Mouse (Mus musculus): Measurements from ENCODE around the gene Des.

The Des gene

DNA sequence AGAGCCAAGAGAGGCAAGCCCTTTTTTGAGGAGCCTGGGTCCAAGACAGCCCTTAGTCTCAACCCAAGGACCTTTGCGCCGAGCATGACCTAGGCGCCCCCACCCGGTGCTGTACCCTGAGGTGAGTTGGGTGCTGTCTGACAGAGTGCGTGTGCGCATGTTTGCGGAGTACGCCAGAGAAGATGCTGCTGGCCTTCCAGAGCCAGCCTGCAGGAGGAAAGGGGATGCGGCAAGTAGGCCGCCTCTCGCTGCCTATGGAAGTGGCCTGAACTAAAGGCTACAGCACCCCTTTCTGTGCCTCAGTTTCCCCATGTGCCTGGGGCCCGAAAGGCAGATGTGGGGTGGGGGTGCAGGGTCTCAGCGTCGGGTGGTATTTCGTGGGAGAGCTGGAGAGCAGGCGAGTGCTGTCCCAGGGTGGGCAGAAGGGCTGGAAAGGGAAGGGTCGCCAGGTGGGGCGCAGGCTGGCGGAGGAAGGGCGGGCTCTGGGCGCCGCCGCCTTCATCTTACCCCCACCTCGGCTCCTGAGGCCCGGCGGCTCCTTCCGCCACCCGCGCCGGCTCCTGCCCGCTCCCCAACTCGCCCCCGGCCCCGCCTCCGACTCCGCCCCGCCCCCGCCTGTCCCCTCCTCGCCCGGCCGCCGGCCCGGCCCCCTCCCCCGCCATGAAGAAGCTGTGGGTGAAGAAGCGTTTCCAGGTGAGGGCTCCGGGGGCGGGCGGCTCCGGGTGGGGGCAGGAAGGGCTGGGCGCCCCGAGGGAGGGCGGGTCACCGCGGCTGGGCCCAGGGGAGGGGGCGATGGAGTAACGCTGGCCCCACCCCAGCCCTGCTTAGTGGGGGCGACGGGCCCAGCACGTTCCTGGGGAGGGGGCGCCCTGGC lies 21.6 kb downstream of the Des start:
- in situ Hi-C loops (cut with MboI), result no loop called here

- in situ Hi-C loops (cut with MboI), result no loop called here
These were observed 22.4 kb downstream of the Des start for GRCm38 (mm10) chr1:75382356-75383071.

DNA sequence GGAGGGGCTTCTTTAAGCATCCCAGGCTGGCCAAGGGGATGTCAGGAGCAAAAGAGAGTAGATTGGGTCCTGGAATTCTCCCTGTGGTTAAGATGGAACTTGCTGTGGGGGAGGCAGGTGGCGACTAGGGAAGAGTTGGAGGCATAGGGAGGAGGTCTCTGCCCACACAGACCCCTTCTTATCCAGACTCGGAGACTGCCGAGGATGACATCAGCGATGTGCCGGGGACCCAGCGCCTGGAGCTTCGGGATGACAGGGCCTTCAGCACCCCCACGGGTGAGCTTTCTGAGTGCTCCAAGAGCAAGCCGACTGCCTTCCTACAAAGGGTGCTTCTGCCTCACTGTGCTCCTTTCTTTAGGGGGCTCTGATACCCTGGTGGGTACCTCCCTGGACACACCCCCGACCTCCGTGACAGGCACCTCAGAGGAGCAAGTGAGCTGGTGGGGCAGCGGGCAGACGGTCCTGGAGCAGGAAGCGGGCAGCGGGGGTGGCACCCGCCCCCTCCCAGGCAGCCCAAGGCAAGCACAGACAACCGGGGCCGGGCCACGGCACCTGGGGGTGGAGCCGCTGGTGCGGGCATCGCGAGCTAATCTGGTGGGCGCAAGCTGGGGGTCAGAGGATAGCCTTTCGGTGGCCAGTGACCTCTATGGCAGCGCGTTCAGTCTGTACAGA lies 24.5 kb downstream of the Des start:
- in situ Hi-C loops (cut with MboI), result no loop called here

DNA sequence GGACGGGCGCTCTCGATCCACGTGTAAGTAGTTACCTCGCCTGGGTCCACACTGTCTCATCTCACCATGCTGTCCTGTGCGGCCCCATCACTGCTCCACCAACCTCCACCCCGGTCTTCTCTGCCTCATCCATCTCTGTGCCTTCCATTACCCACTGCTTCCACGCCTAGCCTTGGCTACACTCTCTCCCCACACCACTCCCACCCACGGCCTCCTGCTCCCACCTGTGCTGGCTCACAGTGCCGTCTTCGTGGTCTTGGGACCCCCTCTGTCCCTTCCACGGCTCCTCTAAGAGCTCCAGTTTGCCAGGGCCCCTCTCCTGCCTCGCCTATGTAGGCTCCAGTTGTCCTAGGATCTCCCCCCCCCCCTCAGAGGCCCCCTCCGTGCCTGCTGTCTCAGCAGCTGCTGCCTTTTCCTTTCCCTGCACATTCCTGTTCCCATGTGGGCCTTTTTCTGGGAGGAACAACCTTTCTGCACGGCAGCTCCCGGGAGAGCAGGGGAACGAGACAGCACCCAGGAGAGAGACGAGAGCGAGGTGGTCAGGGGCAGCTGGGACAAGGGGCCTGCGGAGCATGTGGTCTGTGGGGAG lies 25.1 kb downstream of the Des start:
- in situ Hi-C loops (cut with MboI), result no loop called here

DNA sequence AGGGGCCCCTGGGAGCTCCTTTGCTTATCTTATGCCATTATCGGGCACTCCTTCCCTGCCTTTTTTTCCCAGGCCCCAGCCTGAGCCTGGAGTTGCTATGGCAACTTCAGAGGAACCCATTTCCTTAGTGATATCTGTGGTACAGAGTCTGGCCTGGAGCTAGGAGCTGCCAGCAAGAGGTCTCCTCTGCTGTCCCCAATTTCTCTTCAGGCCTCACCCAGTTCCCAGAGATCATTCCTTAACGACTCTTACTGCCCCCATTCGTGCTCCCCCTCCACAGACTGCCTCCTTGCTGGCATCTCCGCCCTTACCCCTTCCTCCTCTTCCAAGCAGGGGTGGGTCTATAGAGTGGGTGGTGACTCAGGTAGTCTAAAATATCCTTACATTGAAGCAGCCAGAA lies 26.0 kb downstream of the Des start:
- in situ Hi-C loops (cut with MboI), result no loop called here

DNA sequence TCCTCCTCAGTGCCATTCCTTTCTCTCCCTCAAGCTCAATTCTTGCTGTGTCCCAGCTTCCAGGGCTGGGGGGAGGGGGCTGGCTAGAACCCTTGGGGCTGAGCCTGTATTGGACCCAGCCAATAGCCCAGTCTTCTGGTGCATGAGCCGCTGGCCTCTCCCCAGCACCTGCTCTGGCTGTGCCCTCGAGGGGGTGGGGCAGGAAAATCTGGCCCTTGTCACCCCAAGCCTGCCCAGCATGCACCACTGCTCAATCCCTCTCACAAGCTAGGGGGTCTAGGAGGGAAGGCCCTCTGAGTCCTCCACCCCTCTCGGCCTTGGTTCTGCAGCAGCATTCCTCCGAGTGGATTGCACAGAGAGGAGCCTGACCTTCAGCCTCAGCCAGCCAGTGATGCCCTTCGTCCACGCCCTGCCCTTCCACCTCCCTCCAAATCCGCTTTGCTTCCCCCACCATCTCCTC lies 27.4 kb downstream of the Des start:
- in situ Hi-C loops (cut with MboI), result no loop called here

- in situ Hi-C loops (cut with MboI), result no loop called here
These were observed 28.1 kb downstream of the Des start for GRCm38 (mm10) chr1:75387929-75388897.

GRCm38 (mm10) chr1:75388898-75389515 lies 28.9 kb downstream of the Des start:
- in situ Hi-C loops (cut with MboI), result no loop called here

GRCm38 (mm10) chr1:75393139-75393538 lies 33.0 kb downstream of the Des start:
- in situ Hi-C loops (cut with MboI), result no loop called here

GRCm38 (mm10) chr1:75393846-75394245 lies 33.7 kb downstream of the Des start:
- in situ Hi-C loops (cut with MboI), result no loop called here

DNA sequence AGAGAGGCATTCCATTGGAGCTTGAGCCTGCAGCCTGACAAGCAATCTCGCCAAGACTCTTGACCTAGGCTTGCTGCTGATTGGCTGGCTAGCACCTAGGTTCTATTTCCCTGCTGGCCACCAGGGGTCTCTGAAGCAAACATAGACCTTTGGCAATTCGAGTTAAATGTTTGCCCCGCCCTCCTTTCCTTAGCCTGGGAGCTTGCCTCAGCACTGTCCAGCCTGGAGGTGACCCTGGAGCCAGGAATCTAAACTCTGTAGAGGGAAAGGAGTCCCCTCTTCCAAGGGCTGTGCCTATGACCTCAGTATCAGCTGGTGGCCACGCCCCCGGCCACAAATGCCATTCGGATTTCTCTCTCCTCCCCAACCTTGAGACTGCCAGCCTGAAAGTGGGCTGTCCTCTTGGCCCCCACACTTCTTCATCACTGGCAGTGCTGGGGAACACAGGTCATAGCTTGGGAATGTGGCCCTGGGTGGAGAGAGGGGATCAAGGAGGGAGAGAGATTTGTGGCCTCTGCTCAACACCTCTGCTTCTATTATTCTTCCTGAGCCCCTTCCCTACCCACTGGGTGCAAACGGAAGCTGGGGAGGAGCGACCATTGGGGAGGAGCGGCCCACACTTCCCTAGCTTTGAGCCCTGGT lies 38.8 kb downstream of the Des start:
- in situ Hi-C loops (cut with MboI), result no loop called here

GRCm38 (mm10) chr1:75399755-75400492 lies 39.8 kb downstream of the Des start:
- in situ Hi-C loops (cut with MboI), result no loop called here

GRCm38 (mm10) chr1:75400493-75401115 lies 40.5 kb downstream of the Des start:
- in situ Hi-C loops (cut with MboI), result no loop called here

GRCm38 (mm10) chr1:75405547-75405946 lies 45.4 kb downstream of the Des start:
- in situ Hi-C loops (cut with MboI), result no loop called here

DNA sequence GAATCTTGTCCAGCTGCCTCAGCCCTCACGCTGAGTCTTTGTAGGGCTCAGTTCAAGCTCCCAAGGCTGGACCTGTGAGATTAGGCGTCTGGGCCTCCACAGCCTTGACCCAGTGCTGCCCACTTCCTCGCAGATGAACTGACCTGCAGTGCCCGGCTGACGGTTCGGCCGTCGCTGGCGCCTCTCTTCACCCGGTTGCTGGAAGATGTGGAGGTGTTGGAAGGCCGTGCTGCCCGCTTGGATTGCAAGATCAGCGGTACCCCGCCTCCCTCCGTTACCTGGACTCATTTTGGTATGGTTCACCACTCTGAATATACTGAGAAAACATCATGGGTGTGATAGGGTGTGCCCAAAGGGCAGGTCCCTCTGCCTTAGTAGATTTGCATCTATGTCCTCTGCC lies 46.0 kb downstream of the Des start:
- in situ Hi-C loops (cut with MboI), result no loop called here

- in situ Hi-C loops (cut with MboI), result no loop called here
These were observed 46.9 kb downstream of the Des start for GRCm38 (mm10) chr1:75407056-75407455.

- in situ Hi-C loops (cut with MboI), result no loop called here
These were observed 48.1 kb downstream of the Des start for GRCm38 (mm10) chr1:75408210-75408609.

- in situ Hi-C loops (cut with MboI), result no loop called here
These were observed 49.8 kb downstream of the Des start for GRCm38 (mm10) chr1:75409950-75410349.

DNA sequence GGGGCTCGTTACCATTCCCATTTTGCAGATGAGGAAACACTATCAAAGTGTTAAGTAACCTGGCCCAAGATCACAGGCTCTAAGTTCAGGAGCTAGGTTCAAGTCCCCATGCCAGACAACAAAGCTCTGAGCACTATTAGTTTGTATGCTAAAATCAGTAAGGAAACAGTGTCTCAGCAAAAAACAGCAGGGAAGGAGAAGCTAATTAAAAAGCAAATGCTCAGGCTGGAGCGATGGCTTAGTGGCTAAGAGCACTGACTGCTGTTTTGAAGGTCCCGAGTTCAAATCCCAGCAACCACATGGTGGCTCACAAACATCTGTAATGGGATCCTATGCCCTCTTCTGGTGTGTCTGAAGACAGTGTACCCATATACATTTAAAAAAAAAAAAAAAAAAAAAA lies 52.1 kb downstream of the Des start:
- in situ Hi-C loops (cut with MboI), result no loop called here
